Mouse (Mus musculus) left cerebral cortex, postnatal 14 days (tissue): ENCODE data around the gene Atg2a. TPM values are rescaled to one million over a fixed set of nuclear protein-coding genes. Genes with fewer than 3 reads are reported as not detected.

ENCODE experiments used
- DNase-seq, 2 experiments: peaks; one replicate each; pipeline ENCODE4 v3.0.0; 2021 to 2022; ENCODE audit warnings: low spot score in 2 of 2, mixed read lengths in 1 of 2
- intact Hi-C: fragments of 180-260 bp; cut with DNase I; formaldehyde crosslinking; loops from one replicate; pipeline ENCODE4 v1.15.1; 2025
- total RNA-seq, 2 experiments: library from RNA; stranded (reverse); gene quantifications; 2 replicates each; pipeline ENCODE4 v1.2.3; 2021

Gene Atg2a
- total RNA-seq, 2 experiments from 2014 or later, result 37.8 to 38.5 TPM

DNA sequence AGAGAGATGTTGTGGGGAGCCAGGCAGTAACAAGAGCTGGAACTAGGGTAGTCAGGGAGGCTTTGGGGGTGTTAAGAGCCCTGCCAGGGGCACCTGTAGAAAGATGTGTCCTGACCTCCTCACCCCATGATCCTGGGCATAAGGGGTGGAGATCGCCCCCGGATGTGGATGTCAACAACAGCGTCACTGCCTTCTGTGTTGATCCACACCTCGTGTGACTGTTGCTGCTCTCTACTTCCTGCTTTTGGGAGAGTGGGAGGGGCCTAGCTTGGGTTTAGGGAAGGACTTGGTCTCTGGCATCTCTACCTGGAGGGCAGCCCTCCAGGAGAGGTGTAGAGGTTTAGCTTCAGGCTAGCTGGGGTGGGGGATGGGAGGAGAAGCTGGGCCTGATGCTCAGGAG, 813 bp downstream of the Atg2a start:
- intact Hi-C loops, result no loop called here

DNA sequence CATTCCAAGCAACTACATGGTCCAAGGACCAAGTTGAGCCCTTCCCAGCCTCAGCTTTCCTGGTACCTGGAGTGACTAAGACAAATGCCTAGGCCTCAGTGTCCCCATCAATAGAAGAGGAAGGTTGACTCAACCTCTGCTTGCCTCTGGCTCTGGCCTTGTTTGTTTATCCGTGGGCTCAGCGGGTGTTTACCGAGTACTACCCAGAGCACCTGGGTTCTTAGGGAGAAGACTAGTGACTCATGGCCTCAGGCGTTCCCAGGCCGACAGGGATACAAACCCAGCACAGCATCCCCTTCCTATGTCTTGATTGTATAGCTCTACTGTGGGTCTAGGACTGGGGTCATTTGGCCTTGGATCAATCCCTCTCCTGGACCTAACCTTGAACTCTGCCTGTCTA, 1.8 kb downstream of the Atg2a start:
- no peak for DNase-seq
- intact Hi-C loops, result no loop called here

More for the DNA sequence above, 813 bp downstream of the Atg2a start:
- DNase-seq, result no peak

DNA sequence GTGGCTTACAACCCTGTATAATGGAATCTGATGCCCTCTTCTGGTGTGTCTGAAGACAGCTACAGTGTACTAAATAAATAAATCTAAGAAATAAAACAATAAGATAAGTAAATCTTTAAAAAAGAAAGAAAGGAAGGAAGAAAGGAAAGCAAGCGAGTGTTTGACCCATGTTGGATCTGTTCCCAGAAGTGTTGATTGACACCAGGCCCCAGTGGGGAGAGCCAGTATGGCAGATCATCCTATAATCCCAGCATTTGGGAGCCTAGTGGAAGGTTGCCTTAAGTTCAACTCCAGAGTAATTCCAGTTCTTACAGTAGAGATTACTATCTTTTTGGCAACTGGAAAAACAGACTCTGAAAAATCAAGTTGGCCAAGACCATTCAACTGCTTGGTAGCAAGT, 4.3 kb downstream of the Atg2a start:
- no peak for DNase-seq
- intact Hi-C loops, result no loop called here

DNA sequence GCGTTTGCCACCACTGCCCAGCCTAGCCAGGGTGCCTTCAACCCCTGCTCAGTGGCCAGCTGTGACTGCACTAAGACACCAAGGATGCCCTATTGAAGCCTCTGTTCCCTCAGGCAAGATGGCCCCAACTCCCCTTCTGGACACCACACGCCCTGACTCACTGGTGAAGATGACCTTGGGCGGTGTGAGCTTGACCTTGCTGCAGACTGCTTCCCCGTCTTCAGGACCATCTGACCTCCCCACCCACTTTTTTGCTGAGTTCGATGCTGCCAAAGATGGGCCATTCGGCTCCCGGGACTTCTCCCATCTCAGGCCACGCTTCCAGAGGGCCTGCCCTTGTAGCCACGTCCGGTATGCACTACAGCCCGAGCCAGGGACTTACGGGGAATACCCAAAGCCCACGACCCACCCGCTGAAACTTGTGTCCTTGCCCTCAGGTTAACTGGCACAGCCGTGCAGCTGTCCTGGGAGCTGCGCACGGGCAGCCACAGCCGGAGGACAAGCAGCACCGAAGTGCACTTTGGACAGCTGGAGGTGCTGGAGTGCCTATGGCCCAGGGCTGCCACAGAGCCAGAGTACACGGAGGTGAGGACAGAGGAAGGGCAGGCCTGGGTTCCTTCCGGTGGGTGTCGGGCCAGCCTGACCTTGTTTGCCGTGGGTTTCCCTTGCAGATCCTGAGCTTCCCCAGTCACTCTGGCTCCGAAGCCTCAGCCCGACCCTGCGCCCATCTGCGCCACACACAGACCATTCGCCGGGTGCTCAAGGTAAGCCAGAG, 6.2 kb downstream of the Atg2a start:
- intact Hi-C loops, result no loop called here
- no peak for DNase-seq

DNA sequence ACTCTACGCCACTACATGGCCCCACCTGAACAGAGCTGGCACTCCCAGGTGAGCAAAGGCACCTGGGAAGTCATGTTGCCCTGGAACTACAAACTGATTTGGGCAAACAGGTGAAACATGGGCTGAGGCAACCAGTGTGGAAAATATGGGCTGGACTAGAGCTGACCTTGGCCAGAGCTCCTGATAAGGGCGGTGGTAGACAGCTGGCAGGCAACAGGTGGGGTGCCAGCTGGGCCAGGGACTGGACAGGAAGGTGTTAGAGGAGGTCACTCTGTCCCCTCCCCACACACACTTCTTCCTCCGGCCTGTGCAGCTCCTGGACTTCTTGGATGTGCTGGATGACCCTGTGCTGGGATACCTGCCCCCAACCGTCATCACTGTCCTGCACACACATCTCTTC, 11.6 kb downstream of the Atg2a start:
- intact Hi-C loops, result no loop called here
- no peak for DNase-seq

DNA sequence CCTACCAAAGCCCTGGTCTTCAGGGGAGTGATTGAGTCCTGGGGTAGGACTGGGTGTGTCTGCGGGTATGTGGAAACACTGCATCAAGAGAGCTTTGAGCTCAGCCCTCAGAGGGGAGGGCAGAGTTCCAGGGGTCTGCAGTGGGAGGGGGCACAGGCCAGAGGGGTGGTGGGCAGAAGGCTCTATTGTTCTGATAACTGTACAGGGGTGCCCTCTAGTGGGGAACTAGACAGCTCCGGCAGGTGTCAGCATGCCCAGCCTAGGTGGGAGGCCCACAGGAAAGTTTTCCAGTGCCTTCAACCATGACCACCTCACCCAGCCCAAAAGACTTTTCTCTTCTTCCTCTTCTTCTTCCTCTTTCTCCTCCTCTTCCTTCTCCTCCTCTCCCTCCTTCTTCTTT, 19.0 kb downstream of the Atg2a start:
- intact Hi-C loops, result no loop called here
- no peak for DNase-seq

DNA sequence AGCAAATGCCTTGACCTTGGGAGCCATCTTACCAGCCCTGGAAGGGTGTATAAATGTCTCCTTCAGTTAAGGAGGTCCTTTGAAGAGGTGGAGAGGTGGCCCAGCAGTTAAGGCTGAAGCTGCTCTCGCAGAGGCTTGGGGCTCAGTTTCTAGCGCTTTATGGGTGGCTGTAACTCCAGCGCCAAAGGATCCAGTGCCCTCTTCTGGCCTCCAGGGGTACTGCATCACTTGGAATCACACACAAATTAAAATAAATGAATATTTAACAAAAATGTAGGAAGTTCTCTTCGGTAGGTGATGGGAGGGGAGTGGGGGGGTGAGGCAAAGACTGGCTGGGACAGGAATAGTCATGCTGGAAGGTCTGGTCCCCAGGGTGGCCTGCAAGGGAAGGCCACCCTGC, 19.5 kb downstream of the Atg2a start:
- intact Hi-C loops, result no loop called here
- no peak for DNase-seq

DNA sequence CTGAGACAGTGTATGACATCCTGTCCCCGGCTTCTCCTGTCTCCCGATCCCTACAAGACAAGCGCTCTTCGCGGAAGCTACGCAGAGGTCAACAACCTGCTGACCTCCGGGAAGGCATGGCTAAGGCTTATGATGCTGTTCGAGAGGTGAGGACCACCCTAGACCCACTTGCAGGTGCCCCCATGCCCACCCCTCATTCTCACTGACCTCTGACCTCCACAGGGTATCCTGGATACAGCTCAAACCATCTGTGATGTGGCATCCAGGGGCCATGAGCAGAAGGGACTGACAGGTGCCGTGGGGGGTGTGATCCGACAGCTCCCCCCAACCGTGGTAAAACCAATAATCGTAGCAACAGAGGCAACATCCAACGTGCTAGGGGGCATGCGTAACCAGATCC, 19.9 kb downstream of the Atg2a start:
- no peak for DNase-seq
- intact Hi-C loops, result no loop called here

DNA sequence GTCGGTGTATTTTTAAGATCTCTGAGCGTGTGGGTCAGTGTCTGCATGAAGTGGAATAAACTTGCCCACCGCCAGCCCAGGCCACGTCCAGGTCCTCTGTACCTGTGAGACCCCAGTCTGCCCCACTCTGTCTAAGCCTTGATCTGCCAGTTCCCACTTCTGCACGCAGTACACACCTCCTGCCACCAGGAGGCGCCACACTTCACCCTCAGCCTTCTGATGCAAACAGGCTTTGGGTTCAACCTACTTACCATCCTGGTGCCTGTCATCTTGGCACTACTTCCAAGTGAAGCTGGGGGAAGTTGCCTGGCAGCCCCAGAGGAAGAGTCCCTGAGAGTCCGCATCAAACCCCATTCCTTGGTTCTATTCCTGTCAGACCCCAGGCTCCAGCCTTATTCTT, 20.8 kb downstream of the Atg2a start:
- DNase-seq, result peak; percentile 63 to 79
- intact Hi-C loops, result no loop called here

DNA sequence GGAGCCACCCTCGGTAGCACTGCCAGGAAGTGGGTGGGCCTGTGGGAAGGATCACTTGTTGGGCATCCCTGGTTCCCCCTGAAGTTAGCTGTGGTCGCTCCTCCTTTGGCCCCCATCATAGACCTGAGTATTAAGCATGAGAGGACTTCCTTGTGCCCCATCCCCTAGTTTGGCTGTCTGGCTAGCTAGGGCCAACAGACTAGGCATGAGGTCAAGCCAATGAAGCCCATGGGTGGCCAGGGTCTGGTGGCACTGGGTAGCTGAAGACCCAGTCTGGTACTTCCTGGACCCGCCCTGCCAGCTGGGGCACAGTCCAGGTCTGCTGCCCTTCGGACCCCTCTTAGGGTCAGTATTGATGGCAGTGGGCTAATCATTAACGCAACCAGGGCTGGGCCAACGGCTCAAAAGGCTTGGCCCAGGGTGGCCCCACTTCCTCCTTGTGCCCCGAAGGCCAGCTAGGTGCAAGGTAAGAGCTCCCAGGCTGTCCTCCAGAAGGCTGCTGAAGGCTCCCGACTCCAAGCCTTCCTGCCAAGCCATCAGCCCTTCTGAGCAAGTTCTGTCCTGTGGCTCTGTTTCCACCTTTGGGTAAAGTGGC, 21.5 kb downstream of the Atg2a start:
- no peak for DNase-seq
- intact Hi-C loops, result no loop called here

DNA sequence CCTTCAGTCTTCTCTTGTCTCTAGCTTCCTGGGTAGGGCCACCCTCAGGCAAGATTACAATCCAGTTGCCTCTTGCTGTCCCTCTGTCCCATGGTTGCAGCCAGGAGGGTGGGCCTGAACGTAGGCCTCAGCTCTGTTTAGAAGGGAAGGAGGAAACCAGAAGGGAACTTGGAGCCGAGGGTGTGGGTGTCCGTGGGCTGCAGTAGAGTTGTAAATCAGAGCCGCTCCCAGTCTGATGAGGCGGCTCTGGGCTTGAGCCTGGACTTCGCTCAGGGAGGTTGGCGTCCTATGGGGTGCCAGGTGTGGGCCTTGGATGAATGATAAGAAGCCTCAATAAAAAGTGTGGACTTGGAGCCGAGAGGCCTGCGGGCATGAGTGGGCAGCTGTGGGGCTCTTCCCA, 22.7 kb downstream of the Atg2a start:
- peak in 1 of 2 experiments; percentile 31 for DNase-seq
- intact Hi-C loops, result no loop called here

DNA sequence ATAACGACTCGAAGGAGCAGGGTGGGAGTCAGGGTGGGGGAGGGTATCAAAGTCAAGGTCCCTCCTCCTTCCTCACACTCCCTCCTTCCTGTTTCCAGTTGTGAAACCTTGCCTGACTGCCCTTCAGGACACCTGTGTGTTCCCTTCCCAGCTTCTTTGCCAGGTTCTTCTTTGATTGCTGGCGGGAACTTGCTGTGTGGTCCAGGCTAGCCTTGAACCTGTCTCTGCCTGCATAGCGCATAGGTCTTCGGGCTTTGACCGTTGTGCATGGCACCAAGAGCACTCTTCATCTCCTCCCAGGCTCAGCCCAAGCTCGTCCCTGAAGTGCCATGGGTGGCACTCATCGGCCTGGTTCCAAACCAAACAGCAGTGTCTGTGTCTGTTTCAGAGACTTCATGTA, 23.5 kb downstream of the Atg2a start:
- DNase-seq, result no peak
- intact Hi-C loops, result no loop called here

DNA sequence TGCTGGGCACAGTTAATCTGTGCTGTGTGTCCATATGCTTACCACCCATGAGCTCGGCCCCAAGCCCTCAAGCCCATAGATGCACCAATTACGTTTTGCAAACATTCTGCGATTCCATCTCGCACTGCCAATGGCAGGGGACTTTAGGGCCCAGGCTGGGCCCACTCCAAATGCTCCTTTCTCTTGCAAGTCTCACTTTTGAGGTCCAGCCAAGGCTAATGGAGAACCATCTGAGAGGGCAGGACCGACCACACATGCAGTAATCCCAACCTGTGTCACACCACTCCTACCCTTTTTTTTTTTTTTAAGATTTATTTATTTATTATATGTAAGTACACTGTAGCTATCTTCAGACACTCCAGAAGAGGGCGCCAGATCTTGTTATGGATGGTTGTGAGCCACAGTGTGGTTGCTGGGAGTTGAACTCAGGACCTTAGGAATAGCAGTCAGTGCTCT, 24.3 kb downstream of the Atg2a start:
- intact Hi-C loops, result no loop called here
- DNase-seq, result no peak

DNA sequence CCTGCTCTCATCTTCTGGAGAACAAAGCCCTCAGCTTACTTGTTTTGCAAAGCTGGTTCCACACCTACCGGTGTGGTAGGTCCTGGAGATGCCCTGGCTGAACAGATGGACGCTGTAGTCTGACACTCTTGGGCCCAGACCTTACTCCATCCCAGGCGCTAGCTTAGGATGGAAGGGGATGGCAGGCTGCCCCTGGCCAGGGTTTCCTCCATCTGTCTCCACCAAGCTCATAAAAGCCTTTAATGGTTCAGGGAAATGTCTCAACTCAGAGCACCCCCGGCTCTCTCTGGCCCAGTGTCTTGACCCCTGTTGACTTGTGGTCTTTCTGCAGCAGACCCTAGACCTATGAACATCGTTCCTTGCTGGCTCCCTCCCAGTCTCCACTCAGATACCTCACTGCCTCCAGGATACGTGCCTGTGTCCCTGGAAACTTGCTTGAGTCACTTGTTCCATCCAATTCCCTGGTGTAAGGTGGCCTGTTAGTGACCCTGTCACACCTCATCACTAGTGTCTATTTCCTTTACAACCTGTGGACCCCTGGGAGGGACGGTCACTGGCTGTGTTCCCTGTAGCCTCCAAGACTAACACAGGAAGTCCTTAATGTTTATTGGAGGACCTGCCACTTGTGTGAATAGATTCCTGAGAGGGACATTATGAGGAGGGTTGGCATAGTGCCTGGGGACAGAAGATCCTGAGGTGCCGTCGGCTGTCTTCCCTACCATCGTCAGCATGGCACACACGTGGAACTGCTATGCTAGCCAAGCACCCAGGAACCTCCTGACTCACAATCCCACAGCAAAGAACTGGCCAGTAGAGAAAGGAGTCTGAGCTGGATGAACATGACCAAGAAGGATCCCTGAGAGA, 26.1 kb downstream of the Atg2a start:
- intact Hi-C loops, result loop anchor here (1.0 to 2.0 kb wide), 2 partner anchors 37 to 63 kb away; no protein-coding TSS in a partner anchor
- no peak for DNase-seq

DNA sequence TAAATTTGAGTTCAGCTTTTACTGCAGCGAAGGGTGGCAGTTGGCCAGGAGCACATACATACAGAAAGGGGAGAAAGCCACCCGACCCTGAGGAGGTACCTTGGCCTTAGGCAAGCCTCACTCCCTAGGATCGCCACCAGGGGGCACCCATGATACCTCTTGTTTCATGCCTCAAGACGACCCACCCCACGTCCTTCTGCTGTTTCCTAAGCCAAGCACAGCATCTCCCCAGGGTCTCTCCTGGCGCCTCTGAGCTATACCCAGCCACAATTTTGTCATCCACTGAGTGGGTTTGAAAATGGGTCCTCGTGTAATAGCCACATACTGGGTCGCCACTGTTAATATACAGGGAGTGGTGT, 26.7 kb downstream of the Atg2a start:
- DNase-seq, result peak; percentile 85 to 88
- intact Hi-C loops, result loop anchor here (1.0 to 2.0 kb wide), 2 partner anchors 36 to 63 kb away; no protein-coding TSS in a partner anchor

DNA sequence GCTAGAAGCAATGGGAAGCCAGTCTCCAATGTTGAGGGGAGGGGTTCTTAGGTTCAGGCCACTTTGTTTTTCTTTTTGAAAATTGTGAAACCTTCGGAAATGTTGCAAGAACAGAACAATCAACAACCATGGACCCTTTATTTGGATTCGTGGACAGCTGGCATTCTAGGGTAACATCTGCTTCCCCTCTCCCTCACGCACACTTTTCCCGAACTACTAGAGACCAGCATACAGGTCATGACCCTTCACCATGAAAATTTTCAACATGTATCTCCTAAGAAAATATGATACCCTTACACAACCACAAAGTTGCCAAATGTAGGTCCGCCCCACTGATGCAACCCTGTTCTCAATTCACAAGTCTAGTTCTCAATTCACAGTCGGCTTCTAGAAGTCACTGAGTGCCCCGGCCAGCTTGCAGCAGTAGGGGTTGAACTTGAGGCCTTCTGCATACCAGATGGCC, 27.2 kb downstream of the Atg2a start:
- no peak for DNase-seq
- intact Hi-C loops, result loop anchor here (1.0 to 2.0 kb wide), 2 partner anchors 36 to 62 kb away; no protein-coding TSS in a partner anchor

DNA sequence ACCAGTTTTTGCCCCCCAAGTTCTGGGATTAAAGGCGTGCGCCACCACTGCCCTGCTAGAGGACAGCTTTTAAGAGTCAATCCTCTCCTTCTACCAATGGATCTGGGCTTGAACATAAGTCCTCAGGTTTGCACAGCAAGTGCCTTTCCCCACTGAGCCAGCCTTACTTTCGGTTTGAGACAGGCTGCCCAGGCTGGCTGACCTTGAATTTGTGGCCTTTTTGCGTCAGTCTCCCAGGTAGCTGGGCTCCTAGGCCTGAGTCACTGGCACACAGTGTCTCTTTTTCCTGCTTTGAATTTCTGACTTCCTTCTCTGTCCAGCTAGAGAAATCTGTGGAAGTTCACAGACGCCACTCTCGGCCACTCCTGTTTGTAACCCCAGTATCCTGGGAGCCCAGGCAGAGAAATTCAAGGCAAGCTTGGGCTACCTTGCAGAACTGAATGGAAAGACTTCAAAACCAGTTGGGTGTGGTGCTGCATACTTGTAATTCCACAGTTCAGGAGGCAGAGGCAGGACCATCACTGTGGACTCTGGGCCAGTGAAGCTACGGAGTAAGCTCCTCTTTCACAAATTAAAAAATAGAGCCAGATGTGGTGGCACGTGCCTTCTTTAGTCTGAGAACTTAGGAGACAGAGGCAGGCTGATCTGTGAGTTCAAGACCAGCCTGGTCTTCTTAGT, 28.5 kb downstream of the Atg2a start:
- intact Hi-C loops, result loop anchor here (2.0 kb wide), 1 partner anchor 61 kb away; no protein-coding TSS in a partner anchor
- DNase-seq, result no peak

DNA sequence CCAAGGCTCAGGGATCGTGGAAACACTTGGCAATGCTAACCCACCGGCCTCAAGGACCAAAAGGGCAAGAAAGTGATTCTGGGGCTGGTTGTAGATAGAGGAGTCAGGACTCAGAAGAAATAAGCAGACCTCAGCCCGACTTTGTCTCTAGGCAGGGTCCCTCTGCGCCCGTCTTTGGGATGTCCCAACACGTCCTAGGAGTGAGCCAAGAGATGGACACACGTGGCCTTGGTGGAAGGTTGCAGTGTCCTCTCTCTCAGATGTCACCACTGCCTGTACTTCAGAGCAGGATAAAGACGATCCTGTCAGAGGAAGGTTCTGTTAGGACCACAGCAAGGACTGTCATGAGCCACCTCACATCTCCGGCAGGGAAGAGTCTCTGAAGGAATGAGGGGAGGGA, 29.2 kb downstream of the Atg2a start:
- intact Hi-C loops, result no loop called here
- no peak for DNase-seq

DNA sequence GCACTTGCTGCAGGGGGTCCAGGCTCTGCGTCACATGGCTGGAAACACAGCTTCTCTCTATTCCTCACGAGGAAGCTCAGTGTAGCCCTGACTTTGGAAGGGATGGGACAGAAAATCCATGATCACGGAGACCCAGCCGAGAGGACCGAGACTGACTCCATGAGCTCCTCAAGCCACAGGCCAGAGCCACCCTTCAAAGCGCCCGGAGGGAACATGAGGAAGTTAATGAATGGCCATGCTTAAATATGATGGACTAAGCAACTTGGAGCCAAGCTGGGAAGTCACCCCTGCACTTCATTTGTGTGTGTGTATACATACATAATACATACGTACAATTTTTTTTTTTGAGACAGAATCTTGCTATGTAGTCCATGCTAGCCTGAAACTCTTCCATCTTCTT, 29.7 kb downstream of the Atg2a start:
- intact Hi-C loops, result no loop called here
- no peak for DNase-seq

DNA sequence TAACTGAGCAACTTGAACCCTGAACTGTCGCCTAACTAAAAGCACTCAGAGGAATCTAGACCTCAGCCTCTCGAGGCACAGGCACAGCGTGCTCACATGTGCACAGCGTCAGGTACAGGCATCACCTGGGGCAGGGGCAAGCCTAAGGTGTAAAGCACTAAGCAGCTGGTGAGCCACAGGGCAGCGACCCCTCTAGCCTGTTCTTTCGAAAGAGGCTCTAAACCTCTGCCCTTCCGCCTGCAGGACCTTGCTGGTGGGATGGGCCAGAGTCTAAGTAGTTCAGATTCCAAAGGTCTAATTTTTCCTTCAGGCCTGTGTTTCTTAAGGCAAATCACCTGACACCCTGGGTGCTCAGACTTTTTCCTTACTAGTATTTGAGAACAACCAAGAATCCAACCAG, 30.6 kb downstream of the Atg2a start:
- intact Hi-C loops, result no loop called here
- DNase-seq, result no peak
